Mouse (Mus musculus): ENCODE measurements around the gene Slc4a1.

DNA sequence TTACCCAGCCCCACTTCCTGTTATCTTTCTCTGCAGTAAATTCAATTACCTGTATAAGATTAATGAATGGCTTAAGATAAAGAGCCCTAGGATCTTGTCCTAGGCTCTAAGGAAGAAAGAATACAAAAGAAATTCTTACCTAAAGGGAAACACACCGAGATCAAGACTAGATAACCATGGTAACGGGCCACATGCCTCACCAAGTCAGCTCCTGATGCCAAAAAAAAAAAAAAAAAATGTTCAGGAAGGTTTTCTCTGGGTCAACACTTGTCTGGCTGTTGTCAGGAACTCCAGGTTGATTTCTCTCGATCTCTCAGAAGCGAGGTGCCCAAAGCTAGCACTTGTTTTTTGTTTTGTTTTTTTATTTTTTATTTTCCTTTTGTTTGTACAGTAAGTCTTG lies 32.0 kb downstream of the Slc4a1 start:
- TF ChIP-seq POLR2A (IDR thresholded peaks at IDR 0.05; ENCODE audit: borderline replicate concordance, insufficient read depth, low read length) (no peak), CTCF (IDR thresholded peaks at IDR 0.05; ENCODE audit: borderline replicate concordance, insufficient read depth, low read depth, low read length) (no peak)
